Mouse (Mus musculus) spleen, adult 2 months (tissue): ENCODE data around the gene Prcd. TPM values are rescaled to one million over a fixed set of nuclear protein-coding genes. Genes with fewer than 3 reads are reported as not detected.

ENCODE experiments used
- DNase-seq, 2 experiments: peaks; one replicate each; pipeline versions ENCODE4 v3.0.0 to v3.0.0-alpha.2; 2012 to 2021; ENCODE audit warnings: low spot score in 2 of 2, low read depth in 1 of 2
- H3K27ac ChIP-seq: fragments of 200-500 bp; 2 replicates; pipeline ENCODE4 v1.5.1; 2012; ENCODE audit warnings: low read length, inconsistent platforms; ENCODE audit not compliant: insufficient read depth
- H3K27me3 ChIP-seq: fragments of 200-500 bp; 2 replicates; pipeline ENCODE4 v1.6.1; 2012; ENCODE audit warnings: mild to moderate bottlenecking, moderate library complexity, low read length, inconsistent platforms; ENCODE audit not compliant: control insufficient read depth, insufficient read depth
- H3K36me3 ChIP-seq: fragments of 200-500 bp; 2 replicates; pipeline ENCODE4 v1.6.1; 2012; ENCODE audit warnings: mild to moderate bottlenecking, low read length, inconsistent platforms; ENCODE audit not compliant: control insufficient read depth, insufficient read depth
- H3K4me1 ChIP-seq: fragments of 200-500 bp; 2 replicates; pipeline ENCODE4 v1.6.1; 2011; ENCODE audit warnings: inconsistent platforms; ENCODE audit not compliant: control insufficient read depth, insufficient read depth, insufficient read length
- H3K4me3 ChIP-seq: fragments of 200-500 bp; 2 replicates; pipeline ENCODE4 v1.5.1; 2011; ENCODE audit warnings: mild to moderate bottlenecking, inconsistent platforms; ENCODE audit not compliant: insufficient read depth, insufficient read length; ENCODE audit errors: extremely low read depth
- CTCF ChIP-seq: fragments of 200-500 bp; IDR thresholded peaks from 2 replicates; pipeline ENCODE4 v1.5.1; 2011; ENCODE audit warnings: mild to moderate bottlenecking, inconsistent platforms; ENCODE audit not compliant: insufficient read depth, insufficient read length, insufficient replicate concordance; ENCODE audit errors: extremely low read depth
- POLR2A ChIP-seq: fragments of 200-500 bp; IDR thresholded peaks from 2 replicates; pipeline ENCODE4 v1.6.1; 2011; ENCODE audit warnings: low read depth, low read length, inconsistent platforms
- WGBS: fragments of 180-500 bp; shearing (Covaris S2); methylation state at CpG from one replicate; pipeline ENCODE4 v1.1.7; 2018; 5-methylcytosine and 5-hydroxymethylcytosine counted together
- polyA plus RNA-seq: library from polyadenylated mRNA; depleted of rRNA; stranded (reverse); fragments of >200 nt; gene quantifications from 2 replicates; pipeline ENCODE4 v1.2.3, GENCODE M21; 2012

Gene Prcd
- polyA plus RNA-seq, 1 experiment: 0.72 TPM

DNA sequence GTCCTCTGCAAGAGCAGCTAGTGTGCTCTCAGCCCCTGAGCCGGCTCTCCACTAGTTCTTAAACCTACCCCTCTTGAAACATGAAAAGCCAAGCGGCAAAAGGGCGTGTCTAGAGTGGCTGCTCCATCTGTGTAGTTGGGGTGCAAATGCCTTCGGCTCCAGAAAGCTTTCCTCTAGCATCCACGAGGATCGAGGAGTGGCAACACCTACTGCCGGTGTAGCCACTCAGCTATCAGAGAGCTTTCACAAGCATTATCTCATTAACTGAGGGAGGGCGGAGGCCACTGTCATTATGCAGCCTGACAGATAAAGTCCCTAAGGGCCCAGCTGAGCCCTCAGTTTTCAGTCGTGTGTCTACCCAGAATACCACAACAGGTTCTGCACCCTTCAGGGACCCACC lies 33.3 kb upstream of the Prcd start:
- 59% methylated on average over 9 of the region's 9 CpGs for WGBS
- Histone ChIP-seq H3K4me1 (peaks cover 65% of the 10 kb centered on the region), H3K4me3 (no peak overlapping the region), H3K27ac (0 out of 2 replicates have a peak overlapping the region, but pooled peaks have one; percentile 16), H3K36me3 (no peaks in the 10 kb centered on the region), H3K27me3 (no peaks in the 10 kb centered on the region)
- no peak for DNase-seq
- TF ChIP-seq POLR2A (no peak), CTCF (no peak)

DNA sequence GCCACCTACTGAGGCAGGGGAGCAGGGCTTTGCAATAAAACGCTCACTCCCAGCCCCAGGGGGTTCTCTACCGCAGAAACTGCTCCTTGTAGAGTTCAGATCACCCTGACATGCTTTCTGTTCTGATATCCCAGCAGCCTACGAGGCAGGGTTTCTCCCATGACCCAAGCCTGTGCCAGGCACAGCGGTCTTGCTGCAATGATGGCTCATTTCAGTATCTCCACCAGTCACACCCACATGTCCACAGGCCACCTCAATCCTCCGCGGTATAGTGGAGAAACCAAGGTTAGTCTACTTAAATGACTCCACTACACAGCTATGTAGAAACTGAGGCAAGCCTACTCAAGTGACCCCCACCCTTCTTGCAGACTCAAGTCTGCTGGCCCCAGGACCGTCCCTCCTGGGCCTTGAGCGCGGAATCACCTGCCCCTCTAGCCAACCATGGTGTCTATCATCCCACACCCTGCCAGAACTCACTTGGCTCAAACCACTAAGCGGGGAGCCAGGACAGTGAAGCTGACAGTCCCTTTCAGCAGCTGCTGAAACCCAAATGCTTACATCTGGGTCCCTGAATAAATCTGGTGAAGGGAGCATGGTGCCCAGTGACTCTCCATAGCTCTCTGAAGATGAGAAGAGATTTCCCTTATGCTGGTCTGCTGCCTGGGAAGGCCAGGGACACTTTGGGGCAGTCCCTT lies 32.6 kb upstream of the Prcd start:
- TF ChIP-seq POLR2A: no peak
- no peak for TF ChIP-seq CTCF
- no peak overlapping the region for H3K4me3 ChIP-seq
- 79% methylated on average over 10 of the region's 10 CpGs for WGBS
- peaks cover 60% of the 10 kb centered on the region for H3K4me1 ChIP-seq
- H3K27ac ChIP-seq: peak overlapping the region; percentile 43; the same call in 1 of the 2 replicates
- H3K36me3 ChIP-seq: no peaks in the 10 kb centered on the region
- H3K27me3 ChIP-seq: no peaks in the 10 kb centered on the region
- no peak for DNase-seq

DNA sequence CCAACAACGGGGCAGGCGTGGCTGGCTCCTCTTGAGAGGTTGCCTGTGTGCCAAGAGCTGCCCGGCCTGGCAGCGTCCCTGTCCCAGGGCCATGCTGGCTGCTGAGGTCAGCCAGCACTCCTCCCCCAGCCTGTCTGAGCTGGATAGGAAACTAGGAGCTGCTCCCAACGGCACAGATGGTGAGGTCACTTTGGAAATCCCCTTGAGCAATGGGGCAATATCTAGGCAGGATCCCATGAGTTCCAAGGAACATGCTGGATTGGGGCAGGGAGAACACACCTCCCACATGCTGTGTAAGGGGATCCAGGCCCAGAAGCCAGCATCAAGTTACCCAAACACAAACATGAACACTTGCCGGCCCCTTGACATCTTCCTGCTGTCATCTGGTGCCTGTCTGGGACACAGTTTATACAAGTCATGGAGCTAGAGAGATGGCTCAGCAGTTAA lies 32.1 kb upstream of the Prcd start:
- H3K36me3 ChIP-seq: no peaks in the 10 kb centered on the region
- H3K4me3 ChIP-seq: no peak overlapping the region
- no peak for DNase-seq
- H3K27ac ChIP-seq: peak overlapping the region; percentile 43; the same call in 1 of the 2 replicates
- H3K4me1 ChIP-seq: peaks cover 56% of the 10 kb centered on the region
- TF ChIP-seq POLR2A: no peak
- TF ChIP-seq CTCF: no peak
- no peaks in the 10 kb centered on the region for H3K27me3 ChIP-seq
- 58% methylated on average over 6 of the region's 6 CpGs for WGBS

DNA sequence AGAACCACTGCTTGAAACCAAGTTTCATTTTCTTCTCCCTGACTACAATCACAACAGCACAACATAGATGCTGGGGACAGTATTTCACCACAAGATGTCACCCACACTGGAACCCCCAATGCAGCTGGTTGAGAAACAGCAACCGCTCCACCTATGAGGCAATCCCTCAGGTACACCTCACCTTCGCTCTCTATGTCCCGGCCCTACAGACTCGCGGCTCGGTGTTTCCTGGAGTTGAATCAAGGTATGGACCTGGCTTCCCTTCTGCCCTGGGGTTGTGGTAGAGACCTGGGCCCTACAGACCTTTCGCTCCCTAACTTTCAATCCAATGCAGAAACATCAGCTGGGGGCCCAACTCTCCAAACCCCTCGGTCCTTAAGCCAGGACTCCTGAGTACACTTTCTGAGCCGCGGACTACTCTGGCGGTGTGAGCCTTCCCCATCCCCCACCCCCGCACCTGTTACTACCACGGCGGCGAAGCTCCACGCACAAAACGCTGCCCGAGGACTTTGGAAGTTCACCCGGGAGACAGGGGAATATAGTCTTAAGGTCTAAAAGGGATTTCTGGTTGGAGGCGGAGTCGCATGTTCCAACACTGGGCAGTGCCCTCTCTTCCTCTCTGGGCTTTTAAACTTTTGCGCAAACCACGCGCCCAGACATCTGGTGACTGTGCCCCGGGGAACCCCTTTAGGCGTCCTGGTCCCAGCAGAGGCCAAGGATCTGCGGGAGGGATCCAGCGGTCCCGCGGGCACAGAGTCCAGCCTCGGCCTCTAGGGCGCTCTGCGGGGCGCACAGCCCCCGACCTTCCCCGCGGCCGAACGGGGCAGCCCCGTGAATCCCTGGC lies 29.8 kb upstream of the Prcd start:
- H3K36me3 ChIP-seq: no peaks in the 10 kb centered on the region
- no peaks in the 10 kb centered on the region for H3K27me3 ChIP-seq
- H3K4me1 ChIP-seq: peaks cover 36% of the 10 kb centered on the region
- peak overlapping the region; percentile 85 for H3K4me3 ChIP-seq
- TF ChIP-seq POLR2A: no peak
- TF ChIP-seq CTCF: no peak
- no peak for DNase-seq
- WGBS: 2% methylated on average over 40 of the region's 40 CpGs
- H3K27ac ChIP-seq: peak overlapping the region; percentile 78

DNA sequence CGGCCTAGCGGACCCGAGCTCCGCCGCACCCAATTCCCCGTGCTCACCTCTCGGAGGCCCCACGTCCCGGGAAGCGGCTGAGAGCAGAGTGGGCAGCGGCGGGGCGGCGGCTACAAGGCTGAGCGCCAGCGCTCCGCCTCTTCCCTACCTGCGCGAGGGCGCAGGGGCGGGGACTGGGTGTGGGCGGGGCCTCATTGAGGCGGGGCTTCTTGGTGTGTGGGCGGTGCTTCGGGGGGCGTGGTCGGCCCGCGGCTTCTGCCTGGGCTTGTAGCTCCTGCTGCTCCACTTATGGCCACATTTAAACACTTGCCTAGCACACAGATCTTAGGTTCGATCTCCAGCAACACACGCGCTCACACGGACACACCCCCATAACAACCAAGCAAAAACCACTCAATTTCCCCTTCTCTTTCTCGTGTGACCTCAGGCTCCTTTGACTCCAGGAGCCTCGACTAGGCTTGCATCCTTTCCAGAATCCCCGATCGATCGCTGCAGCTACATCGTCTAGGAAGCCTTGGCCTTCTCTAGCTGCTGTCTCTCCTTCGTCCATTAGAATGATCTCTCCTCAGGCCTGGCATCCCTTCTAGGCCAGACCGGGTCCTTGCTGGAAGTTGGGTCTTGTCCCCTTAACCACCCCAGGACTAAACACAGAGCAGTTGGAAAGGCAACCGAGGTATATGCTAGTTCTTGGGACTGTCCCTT lies 29.1 kb upstream of the Prcd start:
- Histone ChIP-seq H3K4me3 (peak overlapping the region; percentile 85), H3K27ac (peak overlapping the region; percentile 78), H3K4me1 (peaks cover 28% of the 10 kb centered on the region), H3K36me3 (no peaks in the 10 kb centered on the region), H3K27me3 (no peaks in the 10 kb centered on the region)
- 12% methylated on average over 41 of the region's 42 CpGs for WGBS
- peak; percentile 69 to 84 for DNase-seq
- TF ChIP-seq CTCF (no peak), POLR2A (peak; percentile 46)

DNA sequence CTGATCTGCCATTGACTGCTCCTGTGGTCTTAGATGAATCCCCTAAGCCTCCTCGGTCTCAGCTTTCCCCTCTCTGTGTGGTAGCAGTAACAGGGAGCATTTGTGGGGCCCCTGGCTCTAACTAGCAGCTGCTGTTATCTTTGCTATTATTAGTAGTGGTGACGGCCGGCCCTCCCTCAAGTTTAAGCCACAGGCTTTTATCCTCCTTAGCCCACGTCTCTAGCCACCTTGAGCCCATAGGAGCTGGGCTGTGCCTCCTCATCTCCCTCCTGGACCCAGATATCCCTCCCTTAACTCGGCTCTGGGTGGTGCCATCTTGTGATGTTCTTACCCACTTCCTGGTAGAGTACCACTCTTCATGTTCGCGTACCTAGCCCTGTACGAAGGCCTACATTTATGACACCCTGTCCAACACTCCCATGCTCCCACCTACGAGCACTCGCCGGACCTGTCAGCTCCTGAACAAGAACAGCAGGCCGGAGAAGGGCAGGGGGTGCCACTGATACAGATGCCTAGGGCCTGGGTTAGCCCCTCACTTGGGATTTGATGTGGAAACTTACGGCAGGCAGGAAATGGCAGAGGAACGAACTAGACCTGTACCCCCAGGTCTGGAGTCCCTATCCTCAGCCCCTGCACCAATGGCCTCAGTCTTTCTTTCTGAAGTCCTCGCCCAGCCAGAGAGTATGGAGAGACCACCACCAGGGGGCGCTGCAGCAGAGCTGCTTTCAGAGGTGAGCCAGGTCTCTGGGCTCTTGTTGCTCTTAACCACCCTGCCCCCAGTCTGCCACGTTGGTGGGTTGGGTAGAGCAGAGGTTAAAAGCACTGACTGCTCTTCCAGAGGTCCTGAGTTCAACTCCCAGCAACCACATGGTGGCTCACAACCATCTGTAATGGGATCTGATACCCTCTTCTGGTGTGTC lies 28.0 kb upstream of the Prcd start:
- H3K27me3 ChIP-seq: no peaks in the 10 kb centered on the region
- H3K4me1 ChIP-seq: peaks cover 24% of the 10 kb centered on the region
- H3K36me3 ChIP-seq: no peaks in the 10 kb centered on the region
- no peak for TF ChIP-seq POLR2A
- TF ChIP-seq CTCF: peak; percentile 75
- no peak overlapping the region for H3K4me3 ChIP-seq
- 73% methylated on average over 17 of the region's 17 CpGs for WGBS
- peak in 1 of 2 experiments; percentile 57 for DNase-seq
- no peak overlapping the region for H3K27ac ChIP-seq
